In the genomic region with DNA sequence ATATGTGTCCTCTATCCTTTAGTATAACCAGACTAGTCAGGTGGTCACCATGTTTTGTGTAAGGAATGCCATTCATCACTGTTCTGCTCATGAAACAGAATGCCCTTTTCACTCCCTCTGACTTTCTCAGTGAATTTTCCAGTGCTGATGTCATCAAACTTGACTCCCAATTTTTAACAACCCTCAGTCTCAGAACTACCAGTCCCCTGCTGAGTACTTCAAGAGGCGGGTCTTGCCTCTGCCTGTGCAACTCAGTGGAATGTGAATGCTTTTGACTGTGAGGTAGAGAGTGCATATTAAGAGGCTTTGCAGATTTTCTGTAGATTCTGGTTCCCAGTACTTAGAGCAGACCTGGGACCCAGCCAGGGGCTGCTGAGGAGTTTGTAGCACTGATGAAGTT, we compare ENCODE assay signal across 24 mouse cellular contexts. TPM values are rescaled to one million over a fixed set of nuclear protein-coding genes. Genes with fewer than 3 reads are reported as not detected.
DNase-seq lines count a peak whose midpoint lies in the region; ATAC-seq and TF ChIP-seq lines count a peak whose summit lies in the region.
"Had no signal": no experiment of that assay in that cellular context is flagged by ENCODE, and none has a peak within 500 bp of the region (broad histone marks: within the 10 kb centered on the region; RNA-seq: fewer than 3 reads in every experiment).

No protein-coding gene starts in this region.

- no peaks in the 10 kb centered on the region for H3K9me3 ChIP-seq in kidney, embryonic 14.5 days (ENCODE audit: control insufficient read depth, low read length)
- no peaks in the 10 kb centered on the region for H3K9me3 ChIP-seq in limb, embryonic 14.5 days (ENCODE audit: control insufficient read depth, low read length)
- H3K9me3 ChIP-seq: heart, embryonic 12.5 days; liver, embryonic 13.5 days; midbrain, embryonic 13.5 days had no signal

- no peak for ATAC-seq in kidney, embryonic 14.5 days (ENCODE audit: low FRiP score, low TSS enrichment)
- peak; percentile 52 for ATAC-seq in Patski
- peak; percentile 78 for ATAC-seq in limb, embryonic 14.5 days (ENCODE audit: low FRiP score, low read depth)
- no peak for ATAC-seq in monocyte, adult 5-6 weeks (replicated peaks; ENCODE audit: insufficient number of reproducible peaks, low FRiP score, low TSS enrichment, poor library complexity, severe bottlenecking)
- ATAC-seq: forebrain, embryonic 14.5 days; hindbrain, embryonic 16.5 days; midbrain, embryonic 13.5 days had no signal

- no peak for TF ChIP-seq POLR2A in kidney, adult 2 months (IDR thresholded peaks at IDR 0.05; ENCODE audit: low read depth, low read length)
- TF ChIP-seq POLR2A in limb, embryonic 14.5 days (IDR thresholded peaks at IDR 0.05; ENCODE audit: borderline replicate concordance, extremely low read depth, insufficient read depth, insufficient read length) = no peak

- in situ Hi-C loops in Patski (cut with MboI; ENCODE audit: low pct_unique_long_range_greater_than_20kb) = no loop called here

- CTCF ChIA-PET in Patski (lab: Charles Lee) = interaction anchor here (1.6 kb wide), 1 partner anchor 8 kb away, joined by 4 read pairs; no protein-coding TSS in a partner anchor

- H3K4me3 ChIP-seq in kidney, adult 2 months (ENCODE audit: insufficient read depth, low read depth, low read length) = no peak overlapping the region
- no peak overlapping the region for H3K4me3 ChIP-seq in kidney, embryonic 14.5 days (ENCODE audit: low read length)
- no peak overlapping the region for H3K4me3 ChIP-seq in limb, embryonic 14.5 days (replicated peaks; ENCODE audit: low read length)
- H3K4me3 ChIP-seq: heart, embryonic 12.5 days; liver, embryonic 13.5 days; midbrain, embryonic 13.5 days; myocyte had no signal

- WGBS in kidney, adult 2 months = 65% methylated on average over 1 of the region's 1 CpGs
- WGBS in kidney, embryonic 14.5 days = 61% methylated on average over 1 of the region's 1 CpGs
- 20% methylated on average over 1 of the region's 1 CpGs for WGBS in limb, embryonic 14.5 days

- H3K27me3 ChIP-seq in kidney, adult 2 months (replicated peaks; ENCODE audit: control insufficient read depth, insufficient read depth, low read length) = no peaks in the 10 kb centered on the region
- H3K27me3 ChIP-seq in kidney, embryonic 14.5 days (ENCODE audit: control insufficient read depth, insufficient read depth, low read length) = no peaks in the 10 kb centered on the region
- H3K27me3 ChIP-seq in Patski = no peaks in the 10 kb centered on the region
- H3K27me3 ChIP-seq in limb, embryonic 14.5 days (ENCODE audit: control insufficient read depth, insufficient read depth, low read length) = no peaks in the 10 kb centered on the region
- H3K27me3 ChIP-seq: heart, embryonic 12.5 days; liver, embryonic 13.5 days; midbrain, embryonic 13.5 days had no signal

- peak; percentile 25 for DNase-seq in kidney, adult 2 months
- DNase-seq in Patski (ENCODE audit: low read depth, low spot score) = peak; percentile 42
- peak; percentile 33 for DNase-seq in limb, embryonic 14.5 days (ENCODE audit: low spot score)
- peak; percentile 44 for DNase-seq in lung, postnatal 36 days
- DNase-seq in left cerebral cortex, postnatal 25 days (ENCODE audit: low spot score in 2 of 2) = no peak
- DNase-seq: adrenal gland, adult 8-10 months; cerebellum, adult 9-10 months; kidney, adult 11 months; kidney, postnatal 36 days; liver, embryonic 13.5 days; retina, postnatal 1 day; thymus, postnatal 4 days had no signal

- no peaks in the 10 kb centered on the region for H3K36me3 ChIP-seq in kidney, adult 2 months (ENCODE audit: control insufficient read depth, insufficient read depth, low read length)
- no peaks in the 10 kb centered on the region for H3K36me3 ChIP-seq in kidney, embryonic 14.5 days (ENCODE audit: control insufficient read depth, insufficient read depth, low read length)
- no peaks in the 10 kb centered on the region for H3K36me3 ChIP-seq in limb, embryonic 14.5 days (ENCODE audit: control insufficient read depth, insufficient read depth, low read length)
- H3K36me3 ChIP-seq: heart, embryonic 12.5 days; liver, embryonic 13.5 days; midbrain, embryonic 13.5 days had no signal

- POLR2A ChIA-PET in Patski (lab: Charles Lee) = no interaction called here

- no peak overlapping the region for H3K9ac ChIP-seq in kidney, embryonic 14.5 days (ENCODE audit: low read depth, low read length)
- H3K9ac ChIP-seq in limb, embryonic 14.5 days (ENCODE audit: low read depth, low read length, severe bottlenecking) = no peak overlapping the region
- H3K9ac ChIP-seq: heart, embryonic 12.5 days; liver, embryonic 13.5 days; midbrain, embryonic 13.5 days had no signal

- no peak overlapping the region for H3K27ac ChIP-seq in kidney, adult 2 months (ENCODE audit: insufficient read depth, low read depth, low read length)
- H3K27ac ChIP-seq in kidney, embryonic 14.5 days (ENCODE audit: low read depth, low read length) = no peak overlapping the region
- H3K27ac ChIP-seq in limb, embryonic 14.5 days (replicated peaks; ENCODE audit: low read depth, low read length) = 0 out of 2 replicates have a peak overlapping the region, but pooled peaks have one; percentile 44
- H3K27ac ChIP-seq: liver, embryonic 13.5 days; midbrain, embryonic 13.5 days had no signal

- intact Hi-C loops in left cerebral cortex, postnatal 25 days (cut with DNase I) = no loop called here

- no peak for TF ChIP-seq CTCF in kidney, adult 2 months (conservative IDR thresholded peaks at IDR 0.05; ENCODE audit: insufficient read depth, insufficient read length, low read depth, low read length)
- no peak for TF ChIP-seq CTCF in Patski (IDR thresholded peaks at IDR 0.05)

- H3K4me2 ChIP-seq in kidney, embryonic 14.5 days (replicated peaks; ENCODE audit: low read depth, low read length) = no peak overlapping the region
- H3K4me2 ChIP-seq in limb, embryonic 14.5 days (replicated peaks; ENCODE audit: low read depth, low read length, severe bottlenecking) = no peak overlapping the region
- H3K4me2 ChIP-seq: heart, embryonic 12.5 days; liver, embryonic 13.5 days; midbrain, embryonic 13.5 days had no signal

- H3K4me1 ChIP-seq in kidney, adult 2 months (ENCODE audit: control insufficient read depth, insufficient read depth, low read length) = no peaks in the 10 kb centered on the region; the same call in 1 of the 2 replicates
- peaks cover 11% of the 10 kb centered on the region for H3K4me1 ChIP-seq in kidney, embryonic 14.5 days (ENCODE audit: control insufficient read depth, insufficient read depth, low read length)
- peaks cover 35% of the 10 kb centered on the region for H3K4me1 ChIP-seq in limb, embryonic 14.5 days (ENCODE audit: control insufficient read depth, insufficient read depth, low read length)

RNA-seq across cellular contexts. Expression of gene Alppl2, which starts 59.1 kb away (rescaled TPM):
- not detected in 2 replicates for polyA plus RNA-seq in kidney, adult 2 months (2012; rRNA removed)
- polyA plus RNA-seq in kidney, embryonic 14.5 days (2014; fragmentation: Nextera tagmentation; extraction: Ambion mirVana) = not detected in 2 replicates
- not detected for polyA plus RNA-seq in Patski (2021)
- polyA plus RNA-seq in limb, embryonic 14.5 days (2012; rRNA removed) = not detected in 2 replicates
- polyA plus RNA-seq in limb, embryonic 14.5 days (2014; fragmentation: Nextera tagmentation; extraction: Ambion mirVana) = not detected in 2 replicates
- not detected for total RNA-seq in left cerebral cortex, postnatal 25 days (2021)
- total RNA-seq in monocyte, adult 5-6 weeks (2017) = not detected in 3 replicates
- total RNA-seq: adrenal gland, adult 8-10 months; heart, postnatal 25 days; layer of hippocampus, postnatal 10 days; left cerebral cortex, postnatal 10 days had no signal
- polyA plus RNA-seq: C2C12; cortical plate, adult 2 months; forebrain, embryonic 14.5 days; heart, embryonic 12.5 days; hindbrain, embryonic 16.5 days; liver, embryonic 13.5 days; midbrain, embryonic 13.5 days; myocyte had no signal

Comparison
In these comparisons a context has a peak if more than half of its experiments do, and no peak if none do; other contexts are left out.
1. DNase-seq: peak in kidney, adult 2 months (single experiment), Patski (single experiment), limb, embryonic 14.5 days (single experiment) and lung, postnatal 36 days (single experiment); none in left cerebral cortex, postnatal 25 days (0 of 2).
2. ATAC-seq: peak in Patski (single experiment) and limb, embryonic 14.5 days (single experiment); none in kidney, embryonic 14.5 days (single experiment) and monocyte, adult 5-6 weeks (single experiment).